Comparison of ENCODE assay signal across 27 mouse cellular contexts in genomic region chr10:13411056-13411455, GRCm38 (mm10).
"Had no signal": no experiment of that assay in that cellular context is flagged by ENCODE, and none has a peak within 500 bp of the region (broad histone marks: within the 10 kb centered on the region; RNA-seq: fewer than 3 reads in every experiment).

No protein-coding gene starts in this region.

- H3K4me3 ChIP-seq: gastrocnemius, adult 2 months; heart, adult 2 months; heart, embryonic 13.5 days; heart, embryonic 15.5 days; hindbrain, embryonic 10.5 days; hindbrain, embryonic 12.5 days; intestine, embryonic 15.5 days; left cerebral cortex, adult 2 months; limb, embryonic 10.5 days; limb, embryonic 12.5 days had no signal

- H3K4me2 ChIP-seq: heart, embryonic 11.5 days; heart, embryonic 13.5 days; heart, embryonic 15.5 days; hindbrain, embryonic 12.5 days; hindbrain, embryonic 14.5 days; intestine, embryonic 15.5 days; limb, embryonic 12.5 days; liver, embryonic 11.5 days had no signal

- ATAC-seq: hindbrain, embryonic 16.5 days; inflammation-experienced regulatory T-cells, adult 6 months; intestine, embryonic 15.5 days; intestine, postnatal 0 days had no signal

- H3K27me3 ChIP-seq: heart, embryonic 13.5 days; heart, embryonic 15.5 days; hindbrain, embryonic 12.5 days; intestine, embryonic 15.5 days; limb, embryonic 12.5 days had no signal

- H3K9me3 ChIP-seq: heart, embryonic 13.5 days; heart, embryonic 15.5 days; hindbrain, embryonic 10.5 days; hindbrain, embryonic 12.5 days; intestine, embryonic 15.5 days; limb, embryonic 10.5 days; limb, embryonic 12.5 days had no signal

- H3K9ac ChIP-seq: heart, embryonic 13.5 days; heart, embryonic 15.5 days; hindbrain, embryonic 12.5 days; hindbrain, embryonic 14.5 days; intestine, embryonic 15.5 days; limb, embryonic 12.5 days had no signal

- DNase-seq: gastrocnemius, adult 2 months; gastrocnemius, postnatal 10 days; gastrocnemius, postnatal 25 days; heart, adult 2 months; heart, postnatal 14 days; heart, postnatal 36 days; kidney, adult 18-20 months; kidney, adult 8-10 months; kidney, postnatal 10 days; kidney, postnatal 25 days; kidney, postnatal 4 days; layer of hippocampus, adult 9-11 months; liver had no signal

- H3K36me3 ChIP-seq: heart, embryonic 13.5 days; heart, embryonic 15.5 days; hindbrain, embryonic 10.5 days; hindbrain, embryonic 12.5 days; intestine, embryonic 15.5 days; limb, embryonic 10.5 days; limb, embryonic 12.5 days had no signal

- H3K4me1 ChIP-seq: intestine, embryonic 15.5 days had no signal

- H3K27ac ChIP-seq: gastrocnemius, adult 2 months; heart, embryonic 13.5 days; heart, embryonic 15.5 days; hindbrain, embryonic 10.5 days; hindbrain, embryonic 12.5 days; hindbrain, embryonic 14.5 days; intestine, embryonic 15.5 days; left cerebral cortex, adult 2 months; limb, embryonic 10.5 days; limb, embryonic 12.5 days had no signal
